Mouse (Mus musculus): ENCODE results near the gene Rbm17.

- TF ChIP-seq CTCF (IDR thresholded peaks at IDR 0.05; ENCODE audit: low read depth, low read length) (no peak), POLR2A (IDR thresholded peaks at IDR 0.05; ENCODE audit: extremely low read depth, insufficient read depth, low read length) (no peak)
Observed at GRCm38 (mm10) chr2:11566241-11566640, 37.7 kb downstream of the Rbm17 start.
